Mouse (Mus musculus) lung, embryonic 14.5 days (tissue): ENCODE results near the gene Rd3l. TPM values are rescaled to one million over a fixed set of nuclear protein-coding genes. Genes with fewer than 3 reads are reported as not detected.
"Not testable (repeated sequence)": the region's sequence is repeated elsewhere in the genome, so short reads cannot be mapped to it uniquely, and the experiment has no call there.

Experiments used
- ATAC-seq: fragments of 200-750 bp; cut with Nextera tagmentation; 2 replicates; pipeline ENCODE4 v1.8.0; 2017; ENCODE audit warnings: mild to moderate bottlenecking, moderate TSS enrichment, moderate library complexity; ENCODE audit not compliant: insufficient read depth
- DNase-seq: peaks from one replicate; pipeline ENCODE4 v3.0.0-alpha.2; 2015
- H3K27ac ChIP-seq: fragments of 300-500 bp; sonication (generic); 2 replicates; pipeline ENCODE4 v1.5.1; 2014; ENCODE audit warnings: low read depth, mild to moderate bottlenecking, moderate library complexity
- H3K27me3 ChIP-seq: fragments of 300-500 bp; sonication (generic); 2 replicates; pipeline ENCODE4 v1.6.1; 2014; ENCODE audit warnings: low read length, control low read depth; ENCODE audit not compliant: insufficient read depth
- H3K36me3 ChIP-seq: fragments of 300-500 bp; sonication (generic); 2 replicates; pipeline ENCODE4 v1.6.1; 2014; ENCODE audit warnings: control low read depth; ENCODE audit not compliant: insufficient read depth
- H3K4me1 ChIP-seq: fragments of 300-500 bp; sonication (generic); 2 replicates; pipeline ENCODE4 v1.6.1; 2014; ENCODE audit warnings: antibody characterized with exemption, control low read depth; ENCODE audit not compliant: insufficient read depth
- H3K4me2 ChIP-seq: fragments of 300-500 bp; sonication (generic); 2 replicates; pipeline ENCODE4 v1.6.1; 2014; ENCODE audit warnings: mild to moderate bottlenecking
- H3K4me3 ChIP-seq: fragments of 300-500 bp; sonication (generic); 2 replicates; pipeline ENCODE4 v1.5.1; 2014; ENCODE audit warnings: low read depth, low read length
- H3K9ac ChIP-seq: fragments of 300-500 bp; sonication (generic); 2 replicates; pipeline ENCODE4 v1.6.1; 2014
- H3K9me3 ChIP-seq: fragments of 300-500 bp; sonication (generic); 2 replicates; pipeline ENCODE4 v1.6.1; 2016; ENCODE audit warnings: low read depth, low read length, control low read depth
- CTCF ChIP-seq: IDR thresholded peaks from 2 replicates; pipeline ENCODE4 v1.5.1; 2016; ENCODE audit warnings: antibody characterized with exemption, low read depth
- WGBS: fragments of 180-500 bp; shearing (Covaris S2); extraction: QIAGEN DNeasy Blood & Tissue Kit; methylation state at CpG from one replicate; pipeline ENCODE4 v1.1.7; 2014; 5-methylcytosine and 5-hydroxymethylcytosine counted together
- polyA plus RNA-seq: library from polyadenylated mRNA; unstranded; fragments of >200 nt; fragmentation: Nextera tagmentation; extraction: Ambion mirVana; gene quantifications from 2 replicates; pipeline ENCODE4 v1.2.1, GENCODE M21; 2014

Rd3l gene
- polyA plus RNA-seq, 1 experiment from 2014 or later = not detected

DNA sequence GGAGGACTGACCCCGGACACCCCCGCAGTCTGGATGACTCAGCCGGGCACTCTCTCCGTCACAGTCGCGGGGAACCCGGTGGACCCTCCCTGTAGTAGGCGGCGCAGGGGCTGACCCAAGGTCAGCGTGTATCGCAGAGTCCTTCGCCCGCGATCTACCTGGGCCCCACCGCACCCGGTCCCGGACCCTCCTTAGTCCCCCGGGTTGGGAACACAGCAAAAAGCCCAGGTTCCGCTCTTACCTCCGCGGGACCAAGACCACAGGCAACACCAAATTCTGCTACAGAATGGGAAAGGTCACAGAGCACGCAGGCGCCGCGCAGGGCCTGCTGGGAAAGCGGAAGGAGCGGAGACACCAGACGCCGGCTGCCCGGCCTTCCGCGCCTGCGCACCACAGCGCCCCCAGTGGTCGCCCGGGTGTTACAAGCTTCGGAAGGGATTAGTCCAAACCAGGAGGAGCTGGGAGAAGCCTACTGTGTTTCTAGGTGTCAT, 14.4 kb downstream of the Rd3l start, which contains the start of gene Atp5mpl:
Gene Atp5mpl (minus strand): TSS at position 295 of the 491 bp plus-strand sequence.
- TF ChIP-seq CTCF = peak; percentile 90
- ATAC-seq (peak; percentile 91), DNase-seq (peak; percentile 98)
- Histone ChIP-seq H3K36me3 (peaks cover 20% of the 10 kb centered on the region), H3K4me3 (peak within 1 kb of the TSS; percentile 97), H3K27ac (peak within 1 kb of the TSS; percentile 79), H3K4me1 (peaks cover 8% of the 10 kb centered on the region), H3K9ac (peak within 1 kb of the TSS; percentile 95), H3K4me2 (peak within 1 kb of the TSS; percentile 96), H3K9me3 (no peaks in the 10 kb centered on the region), H3K27me3 (no peaks in the 10 kb centered on the region)
- under 1% methylated on average over 37 of the region's 37 CpGs for WGBS

DNA sequence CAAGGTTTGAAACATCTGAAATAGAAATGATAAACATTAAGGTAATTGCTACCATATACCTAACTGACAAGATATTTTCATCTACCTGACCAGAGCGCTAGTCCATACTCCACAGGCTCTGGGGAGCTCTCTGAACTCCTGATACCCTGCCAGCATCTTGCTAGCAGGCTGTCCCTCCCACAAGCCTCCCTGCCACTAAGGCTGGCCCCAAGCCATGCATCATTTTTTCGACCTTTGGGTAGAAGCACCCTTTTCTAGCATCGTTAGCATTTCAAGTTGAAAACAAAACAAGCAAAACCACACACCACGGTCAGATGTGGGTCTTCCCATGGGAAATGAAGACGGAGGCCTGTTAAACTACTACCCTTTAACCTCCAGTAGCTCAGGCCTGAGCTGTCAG, 17.8 kb downstream of the Rd3l start:
- Histone ChIP-seq H3K27ac (no peak overlapping the region), H3K9me3 (no peaks in the 10 kb centered on the region), H3K27me3 (no peaks in the 10 kb centered on the region), H3K4me2 (no peak overlapping the region), H3K4me3 (no peak overlapping the region), H3K4me1 (peaks cover 8% of the 10 kb centered on the region), H3K9ac (no peak overlapping the region), H3K36me3 (peaks cover 45% of the 10 kb centered on the region)
- WGBS = 90% methylated on average over 5 of the region's 5 CpGs
- TF ChIP-seq CTCF = no peak
- DNase-seq = no peak
- ATAC-seq = no peak

DNA sequence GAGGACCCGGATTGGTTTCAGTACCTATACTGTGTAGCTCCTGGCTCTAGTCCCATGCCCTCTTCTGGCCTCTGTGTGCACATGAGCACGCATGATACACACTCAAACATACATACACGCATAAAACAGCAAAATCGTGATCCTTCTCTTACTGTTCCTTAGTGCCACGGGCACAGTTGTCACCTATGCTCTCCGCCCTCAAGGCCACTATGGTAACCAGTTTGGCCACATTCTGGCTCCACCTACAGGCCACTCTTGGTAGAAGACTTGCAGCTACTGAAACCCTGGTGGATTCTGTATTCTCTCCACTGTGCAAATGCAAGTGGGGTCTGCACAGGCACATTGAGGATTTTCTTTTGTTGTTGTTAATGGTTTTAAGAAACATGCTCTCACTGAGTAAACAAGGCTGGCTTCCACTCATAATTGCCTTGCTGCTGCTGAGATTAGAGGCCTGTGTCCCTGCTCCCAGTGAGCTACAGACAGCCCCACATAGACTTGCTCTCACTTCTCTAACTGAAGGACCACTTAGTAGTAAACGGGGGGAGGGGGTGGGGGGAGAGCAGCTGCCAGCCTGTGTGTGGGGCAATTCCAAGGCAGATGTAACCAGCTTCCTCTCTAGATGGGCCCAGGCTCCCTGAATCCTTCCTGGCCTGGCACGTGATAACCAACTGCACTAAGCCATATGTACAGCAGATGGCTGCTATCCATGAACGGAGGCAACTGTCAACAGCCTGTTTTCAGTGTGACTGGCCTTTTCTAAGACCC, 22.8 kb downstream of the Rd3l start:
- peak; percentile 89 for TF ChIP-seq CTCF
- ATAC-seq (peak; percentile 78), DNase-seq (peak; percentile 89)

DNA sequence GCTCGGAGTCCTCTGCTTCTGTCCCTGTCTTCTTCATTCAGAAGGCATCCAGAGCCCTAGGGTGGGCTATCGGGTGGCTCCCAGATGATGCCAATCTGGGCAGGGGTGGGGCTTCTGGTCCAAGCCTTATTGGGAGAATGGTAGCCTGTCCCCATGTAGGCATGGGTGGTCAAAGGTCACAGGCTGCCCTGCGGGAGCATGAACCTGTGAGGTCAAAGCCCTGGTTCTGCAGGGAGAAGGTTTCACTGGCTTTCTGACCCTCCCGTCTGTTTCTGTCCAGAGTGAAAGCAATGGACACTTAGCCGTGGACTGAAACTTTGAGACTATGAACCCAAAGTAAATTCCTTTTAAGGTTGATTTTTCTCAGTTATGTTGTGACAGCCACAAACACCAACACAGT, 24.9 kb downstream of the Rd3l start:
- H3K27me3 ChIP-seq = no peaks in the 10 kb centered on the region
- H3K27ac ChIP-seq = no peak overlapping the region
- ATAC-seq (no peak), DNase-seq (no peak)
- peaks cover 20% of the 10 kb centered on the region for H3K36me3 ChIP-seq
- no peak overlapping the region for H3K9ac ChIP-seq
- H3K4me3 ChIP-seq = no peak overlapping the region
- no peaks in the 10 kb centered on the region for H3K9me3 ChIP-seq
- peaks cover 11% of the 10 kb centered on the region for H3K4me1 ChIP-seq
- no peak overlapping the region for H3K4me2 ChIP-seq
- TF ChIP-seq CTCF = no peak
- 79% methylated on average over 5 of the region's 5 CpGs for WGBS

More for the DNA sequence above, 22.8 kb downstream of the Rd3l start:
- no peaks in the 10 kb centered on the region for H3K4me1 ChIP-seq
- WGBS = 38% methylated on average over 9 of the region's 9 CpGs
- H3K27ac ChIP-seq = no peak overlapping the region
- H3K4me3 ChIP-seq = no peak overlapping the region
- no peaks in the 10 kb centered on the region for H3K27me3 ChIP-seq
- peaks cover 40% of the 10 kb centered on the region for H3K36me3 ChIP-seq
- no peak overlapping the region for H3K4me2 ChIP-seq
- no peak overlapping the region for H3K9ac ChIP-seq
- no peaks in the 10 kb centered on the region for H3K9me3 ChIP-seq

DNA sequence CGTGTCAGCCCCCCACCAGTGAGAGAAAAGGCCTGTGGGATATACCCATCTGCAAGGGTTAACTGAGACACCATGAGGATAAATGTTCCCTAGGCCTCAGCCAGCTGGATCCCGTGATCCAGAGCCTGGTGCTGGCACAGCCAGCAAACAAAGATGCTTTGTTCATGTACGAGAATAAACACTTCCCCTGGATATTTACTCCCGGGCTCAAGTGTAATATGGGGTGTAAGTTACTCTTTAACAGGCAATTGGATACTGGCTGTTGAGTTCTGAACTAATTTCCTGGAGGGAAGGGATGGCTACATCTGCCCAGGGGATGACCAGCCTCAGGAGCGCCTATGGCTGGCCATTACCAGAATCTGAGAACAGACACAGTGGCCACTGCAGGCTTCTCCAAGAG, 29.4 kb downstream of the Rd3l start:
- peak overlapping the region; percentile 58 for H3K27ac ChIP-seq
- H3K9ac ChIP-seq = no peak overlapping the region
- H3K4me1 ChIP-seq = peaks cover 15% of the 10 kb centered on the region
- no peaks in the 10 kb centered on the region for H3K9me3 ChIP-seq
- H3K4me2 ChIP-seq = no peak overlapping the region
- peak; percentile 58 for DNase-seq
- peak; percentile 26; the same call in 1 of the 2 replicates for ATAC-seq
- no peak overlapping the region for H3K4me3 ChIP-seq
- H3K36me3 ChIP-seq = no peaks in the 10 kb centered on the region
- TF ChIP-seq CTCF = no peak
- no peaks in the 10 kb centered on the region for H3K27me3 ChIP-seq
- WGBS = 17% methylated on average over 5 of the region's 5 CpGs

DNA sequence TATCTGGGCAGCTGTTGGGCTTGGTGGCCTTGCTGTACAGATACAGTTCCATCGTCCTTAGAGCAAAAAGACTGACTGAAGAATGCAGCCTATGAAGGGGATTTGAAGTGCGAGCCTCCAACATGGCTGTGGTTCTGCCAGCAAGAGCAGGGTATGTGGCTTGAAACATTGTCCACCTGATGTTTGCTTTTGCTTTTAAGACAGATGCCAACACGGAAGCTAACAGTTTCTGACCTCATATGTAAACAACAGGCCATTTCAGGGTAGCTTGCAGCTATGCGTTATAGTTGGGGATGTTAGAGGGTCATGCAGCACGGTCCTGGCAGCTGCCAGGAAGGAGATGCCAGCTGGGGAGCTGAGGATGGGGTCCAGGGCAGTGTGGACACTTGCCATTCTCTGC, 30.6 kb downstream of the Rd3l start:
- Histone ChIP-seq H3K27ac (0 out of 2 replicates have a peak overlapping the region, but pooled peaks have one; percentile 12), H3K36me3 (no peaks in the 10 kb centered on the region), H3K4me3 (no peak overlapping the region), H3K9me3 (no peaks in the 10 kb centered on the region), H3K27me3 (no peaks in the 10 kb centered on the region), H3K4me2 (no peak overlapping the region), H3K9ac (no peak overlapping the region), H3K4me1 (peaks cover 22% of the 10 kb centered on the region)
- 28% methylated on average over 5 of the region's 5 CpGs for WGBS
- DNase-seq (no peak), ATAC-seq (no peak)
- TF ChIP-seq CTCF = no peak

DNA sequence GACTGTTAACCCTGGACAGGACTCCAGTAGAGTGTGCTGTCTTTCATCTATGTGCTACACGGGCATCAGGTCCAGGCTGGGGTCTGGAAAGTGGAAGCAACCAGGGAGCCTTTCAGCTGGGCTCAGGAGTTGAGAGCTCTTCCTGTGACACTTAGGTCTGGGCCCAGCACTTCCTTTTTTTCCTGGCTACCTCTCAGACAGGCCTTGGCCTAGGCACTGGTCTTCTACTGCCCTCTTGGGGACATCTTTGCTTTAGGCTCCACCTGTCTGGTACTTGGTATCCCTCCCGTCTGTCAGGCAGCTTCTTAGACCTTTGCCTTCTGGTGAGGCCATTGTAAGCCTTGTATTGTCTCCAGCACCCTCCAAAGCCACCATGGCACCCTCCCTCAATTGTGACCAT, 34.4 kb downstream of the Rd3l start:
- ATAC-seq (no peak), DNase-seq (peak; percentile 85)
- Histone ChIP-seq H3K27me3 (no peaks in the 10 kb centered on the region), H3K36me3 (no peaks in the 10 kb centered on the region), H3K9me3 (no peaks in the 10 kb centered on the region), H3K4me1 (peaks cover 27% of the 10 kb centered on the region), H3K27ac (peak overlapping the region; percentile 74), H3K4me2 (0 out of 2 replicates have a peak overlapping the region, but pooled peaks have one; percentile 7), H3K9ac (no peak overlapping the region), H3K4me3 (no peak overlapping the region)
- TF ChIP-seq CTCF = peak; percentile 81
- 33% methylated on average over 2 of the region's 2 CpGs for WGBS

DNA sequence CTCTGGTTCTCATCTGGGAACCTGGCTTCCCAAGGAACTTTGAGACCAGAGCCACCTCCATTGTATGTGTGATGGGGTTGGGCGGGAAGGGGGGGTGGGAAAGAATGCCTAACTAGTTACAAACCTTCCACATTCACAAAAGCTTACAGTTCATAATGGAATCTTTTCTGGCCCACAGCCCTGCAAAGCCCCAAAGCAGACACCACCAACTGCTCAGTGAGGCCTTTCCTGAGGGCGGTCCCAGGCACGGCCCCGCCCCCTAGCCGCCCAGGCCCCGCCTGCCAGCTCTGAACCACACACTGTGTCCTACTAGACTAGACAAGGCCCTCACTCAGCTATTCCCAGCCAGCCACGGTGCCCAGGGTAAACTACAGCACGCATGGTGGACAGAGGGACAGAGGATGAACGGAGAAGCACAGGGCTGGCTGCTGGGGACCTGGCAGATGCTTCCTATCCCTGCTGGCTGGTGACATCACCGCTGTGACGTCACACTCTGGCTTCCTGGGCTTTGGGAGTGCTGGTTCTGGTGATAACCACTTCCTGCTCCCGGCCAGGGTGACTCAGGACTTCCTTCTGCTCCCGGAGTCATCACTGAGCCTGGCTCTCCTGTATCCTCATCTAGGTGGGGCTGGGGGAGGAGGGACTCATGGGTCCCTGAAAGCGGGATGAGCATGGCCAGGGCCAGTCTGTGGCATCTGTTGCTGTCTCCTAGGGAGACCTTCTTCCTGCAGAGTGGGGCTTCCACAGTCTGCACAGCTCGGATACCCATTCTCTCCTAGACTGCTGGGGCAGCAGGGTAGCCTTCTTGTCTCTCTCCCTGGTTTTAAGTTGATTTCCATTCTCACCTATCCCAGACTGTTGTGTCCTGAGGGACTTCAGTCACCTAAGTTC, 35.1 kb downstream of the Rd3l start:
- peak; percentile 79 for ATAC-seq
- H3K27me3 ChIP-seq, H3K4me3 ChIP-seq, H3K9me3 ChIP-seq, H3K36me3 ChIP-seq, H3K9ac ChIP-seq: not testable (repeated sequence)
- peak overlapping the region; percentile 85 for H3K27ac ChIP-seq
- H3K4me1 ChIP-seq = peaks cover 21% of the 10 kb centered on the region
- WGBS = 41% methylated on average over 10 of the region's 15 CpGs
- peak; percentile 74 for DNase-seq
- H3K4me2 ChIP-seq = peak overlapping the region; percentile 39; the same call in 1 of the 2 replicates
